Mouse (Mus musculus) intestine, embryonic 16.5 days (tissue): ENCODE measurements around the gene Gm10644. TPM values are rescaled to one million over a fixed set of nuclear protein-coding genes. Genes with fewer than 3 reads are reported as not detected.
"Not testable (repeated sequence)": the region's sequence is repeated elsewhere in the genome, so short reads cannot be mapped to it uniquely, and the experiment has no call there.

Source experiments
- ATAC-seq: fragments of 200-750 bp; cut with Nextera tagmentation; 2 replicates; pipeline ENCODE4 v1.8.0; 2017; ENCODE audit warnings: moderate TSS enrichment, moderate library complexity
- H3K27ac ChIP-seq: fragments of 300-500 bp; sonication (generic); 2 replicates; pipeline ENCODE4 v1.5.1; 2014; ENCODE audit warnings: mild to moderate bottlenecking, low read length
- H3K27me3 ChIP-seq: fragments of 300-500 bp; sonication (generic); replicated peaks from 2 replicates; pipeline ENCODE4 v1.6.1; 2014; ENCODE audit warnings: low read length, control low read depth, mixed read lengths; ENCODE audit not compliant: control insufficient read depth, insufficient read depth
- H3K36me3 ChIP-seq: fragments of 300-500 bp; sonication (generic); 2 replicates; pipeline ENCODE4 v1.6.1; 2014; ENCODE audit warnings: low read length, control low read depth; ENCODE audit not compliant: control insufficient read depth, insufficient read depth
- H3K4me1 ChIP-seq: fragments of 300-500 bp; sonication (generic); 2 replicates; pipeline ENCODE4 v1.6.1; 2014; ENCODE audit warnings: low read length, control low read depth, mixed read lengths; ENCODE audit not compliant: control insufficient read depth, insufficient read depth
- H3K4me2 ChIP-seq: fragments of 300-500 bp; sonication (generic); 2 replicates; pipeline ENCODE4 v1.6.1; 2014; ENCODE audit warnings: low read depth, low read length, control low read depth
- H3K4me3 ChIP-seq: fragments of 300-500 bp; sonication (generic); 2 replicates; pipeline ENCODE4 v1.5.1; 2014; ENCODE audit warnings: mild to moderate bottlenecking, low read length
- H3K9ac ChIP-seq: fragments of 300-500 bp; sonication (generic); 2 replicates; pipeline ENCODE4 v1.6.1; 2014; ENCODE audit warnings: low read depth, low read length
- H3K9me3 ChIP-seq: fragments of 300-500 bp; sonication (generic); 2 replicates; pipeline ENCODE4 v1.6.1; 2016; ENCODE audit warnings: low read length, control low read depth; ENCODE audit not compliant: control insufficient read depth
- WGBS: fragments of 180-500 bp; shearing (Covaris S2); extraction: QIAGEN DNeasy Blood & Tissue Kit; methylation state at CpG from one replicate; pipeline ENCODE4 v1.1.7; 2014; 5-methylcytosine and 5-hydroxymethylcytosine counted together
- polyA plus RNA-seq: library from polyadenylated mRNA; unstranded; fragments of >200 nt; fragmentation: Nextera tagmentation; extraction: Ambion mirVana; gene quantifications from 2 replicates; pipeline ENCODE4 v1.2.1, GENCODE M21; 2015

The Gm10644 gene
- polyA plus RNA-seq, 1 experiment from 2014 or later = 0.39 TPM

DNA sequence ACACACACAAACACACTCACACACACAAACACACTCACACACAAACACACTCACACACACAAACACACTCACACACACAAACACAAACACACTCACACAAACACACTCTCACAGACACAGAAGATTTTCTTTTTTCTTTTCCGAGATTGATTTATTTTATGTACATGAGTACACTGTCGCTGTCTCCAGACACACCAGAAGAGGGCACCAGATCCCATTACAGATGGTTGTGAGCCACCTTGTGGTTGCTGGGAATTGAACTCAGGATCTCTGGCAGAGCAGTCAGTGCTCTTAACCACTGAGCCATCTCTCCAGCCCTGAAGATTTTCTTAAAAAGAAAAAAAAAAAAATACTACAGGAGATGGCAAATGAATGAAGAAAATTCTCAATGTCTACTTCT lies 28.2 kb upstream of the Gm10644 start:
- not testable (repeated sequence) for H3K27me3 ChIP-seq, H3K27ac ChIP-seq, ATAC-seq, H3K4me3 ChIP-seq, H3K9me3 ChIP-seq, H3K4me2 ChIP-seq, H3K9ac ChIP-seq, H3K4me1 ChIP-seq
- H3K36me3 ChIP-seq = peaks cover 25% of the 10 kb centered on the region; the same call in 1 of the 2 replicates
- WGBS = 96% methylated on average over 2 of the region's 2 CpGs

DNA sequence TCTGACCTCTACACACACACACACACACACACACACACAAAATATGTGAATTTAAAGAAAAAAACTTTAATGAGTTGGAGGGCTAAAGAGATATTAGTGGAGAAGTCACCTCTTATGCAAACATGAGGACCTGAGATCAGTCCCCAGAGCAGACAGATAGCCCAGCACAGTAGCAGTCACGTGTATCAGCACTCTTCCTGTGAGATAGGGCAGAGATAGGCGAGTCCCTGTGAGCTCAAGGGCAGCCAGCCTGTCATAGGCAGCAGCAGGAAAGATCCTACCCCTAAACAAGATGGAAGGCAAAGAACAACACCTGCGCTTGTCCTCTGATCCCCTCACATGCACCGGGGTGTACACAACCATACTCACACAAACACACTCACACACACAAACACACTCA lies 27.4 kb upstream of the Gm10644 start:
- Histone ChIP-seq H3K4me3 (no peak overlapping the region), H3K36me3 (peaks cover 25% of the 10 kb centered on the region; the same call in 1 of the 2 replicates), H3K9me3 (no peaks in the 10 kb centered on the region), H3K4me2 (no peak overlapping the region), H3K4me1 (peaks cover 4% of the 10 kb centered on the region), H3K27ac (no peak overlapping the region), H3K27me3 (no peaks in the 10 kb centered on the region), H3K9ac (no peak overlapping the region)
- no peak for ATAC-seq
- 82% methylated on average over 4 of the region's 4 CpGs for WGBS

DNA sequence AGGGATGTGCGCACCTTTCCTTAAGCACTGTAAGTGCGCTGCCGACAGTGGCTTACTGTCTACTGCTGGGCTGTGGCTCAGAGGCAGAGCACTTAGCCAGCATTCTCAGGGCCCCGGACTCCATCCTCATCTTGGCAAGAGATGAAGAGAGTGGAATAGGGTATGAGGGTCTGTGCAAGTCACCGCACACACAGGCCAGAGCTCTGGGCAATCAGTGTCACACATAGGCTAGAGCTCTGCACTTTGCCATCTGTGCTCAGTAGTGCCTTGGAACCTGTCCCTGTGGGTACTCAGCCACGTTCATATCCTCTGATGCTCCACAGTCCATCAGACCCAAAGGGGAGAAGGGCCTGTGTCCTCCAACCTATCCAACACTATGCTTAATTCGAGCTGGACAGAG lies 26.5 kb upstream of the Gm10644 start:
- Histone ChIP-seq H3K36me3 (peaks cover 19% of the 10 kb centered on the region; the same call in 1 of the 2 replicates), H3K4me1 (peaks cover 12% of the 10 kb centered on the region)
- 97% methylated on average over 7 of the region's 7 CpGs for WGBS

DNA sequence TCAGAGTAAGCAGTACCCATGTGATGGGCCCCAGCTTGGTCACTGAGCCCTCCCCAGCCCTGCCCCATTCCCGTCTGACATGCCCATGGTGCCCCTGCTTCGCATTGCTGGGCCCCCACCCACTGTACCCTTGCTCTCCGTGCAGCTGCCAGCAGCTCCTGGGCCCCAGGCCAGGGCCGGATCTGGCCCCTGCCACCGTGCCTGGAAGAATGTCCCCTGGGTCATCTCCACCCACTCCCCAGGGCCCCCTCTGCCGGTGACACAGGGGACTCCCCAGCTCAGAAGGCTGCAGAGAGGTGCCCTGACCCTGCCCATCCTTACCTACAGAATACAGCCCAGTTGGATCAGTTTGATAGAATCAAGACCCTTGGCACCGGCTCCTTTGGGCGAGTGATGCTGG lies 25.8 kb upstream of the Gm10644 start:
- Histone ChIP-seq H3K36me3 (peaks cover 14% of the 10 kb centered on the region; the same call in 1 of the 2 replicates), H3K9ac (no peak overlapping the region), H3K27ac (no peak overlapping the region), H3K4me3 (no peak overlapping the region), H3K4me1 (peaks cover 12% of the 10 kb centered on the region), H3K4me2 (no peak overlapping the region), H3K9me3 (no peaks in the 10 kb centered on the region), H3K27me3 (no peaks in the 10 kb centered on the region)
- ATAC-seq = no peak
- WGBS = 80% methylated on average over 8 of the region's 8 CpGs

More for the DNA sequence above, 26.5 kb upstream of the Gm10644 start:
- H3K27me3 ChIP-seq = no peaks in the 10 kb centered on the region
- H3K9ac ChIP-seq = no peak overlapping the region
- no peak for ATAC-seq
- H3K4me2 ChIP-seq = no peak overlapping the region
- no peak overlapping the region for H3K4me3 ChIP-seq
- no peak overlapping the region for H3K27ac ChIP-seq
- H3K9me3 ChIP-seq = no peaks in the 10 kb centered on the region

DNA sequence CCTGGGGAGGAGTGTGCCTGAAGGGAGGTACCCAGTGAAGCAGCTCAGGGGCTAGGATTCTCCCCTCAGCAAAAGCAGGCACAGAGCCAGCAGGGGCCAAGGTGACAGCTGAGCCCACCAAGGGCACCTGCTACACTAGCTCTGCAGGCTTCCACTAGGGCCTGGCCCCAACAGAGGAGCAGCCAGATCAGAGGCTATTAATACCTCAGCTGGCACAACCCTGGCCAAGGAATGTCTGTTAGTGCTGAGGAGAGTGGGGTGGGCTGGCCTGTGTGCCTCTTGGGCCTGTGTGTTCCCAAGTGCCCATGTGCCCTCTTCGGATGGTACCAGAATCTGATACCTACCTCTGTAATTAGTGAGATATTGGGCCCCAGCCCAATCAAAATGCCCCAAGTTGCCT lies 25.2 kb upstream of the Gm10644 start:
- peaks cover 14% of the 10 kb centered on the region; the same call in 1 of the 2 replicates for H3K36me3 ChIP-seq
- H3K4me2 ChIP-seq = no peak overlapping the region
- H3K4me1 ChIP-seq = peaks cover 12% of the 10 kb centered on the region
- H3K9ac ChIP-seq = no peak overlapping the region
- no peak overlapping the region for H3K27ac ChIP-seq
- H3K27me3 ChIP-seq = no peaks in the 10 kb centered on the region
- 88% methylated on average over 1 of the region's 1 CpGs for WGBS
- H3K9me3 ChIP-seq = no peaks in the 10 kb centered on the region
- no peak for ATAC-seq
- H3K4me3 ChIP-seq = no peak overlapping the region

DNA sequence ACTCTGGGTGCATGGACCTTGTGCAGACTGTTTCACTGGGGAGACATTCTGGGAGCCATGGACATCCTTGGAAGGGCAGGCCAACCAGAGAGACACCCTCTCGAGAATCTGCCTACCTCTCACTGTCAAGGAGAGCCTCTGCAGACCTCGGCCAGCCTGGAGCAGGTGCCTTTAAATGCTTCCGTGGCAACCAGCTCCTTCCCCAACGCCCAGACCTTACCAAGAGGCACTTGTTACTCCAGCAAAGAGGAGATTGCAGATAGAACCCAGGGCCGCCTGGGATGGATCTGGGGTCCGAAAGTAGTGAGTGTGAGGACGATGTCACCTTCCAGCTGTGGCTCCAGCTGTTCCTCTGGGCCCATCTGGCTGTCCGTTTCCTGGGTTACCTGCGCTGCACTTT lies 23.2 kb upstream of the Gm10644 start:
- 62% methylated on average over 9 of the region's 9 CpGs for WGBS
- Histone ChIP-seq H3K27me3 (no peaks in the 10 kb centered on the region), H3K27ac (0 out of 2 replicates have a peak overlapping the region, but pooled peaks have one; percentile 1), H3K4me2 (no peak overlapping the region), H3K4me1 (peaks cover 26% of the 10 kb centered on the region), H3K9ac (no peak overlapping the region; the same call in 1 of the 2 replicates), H3K9me3 (no peaks in the 10 kb centered on the region), H3K4me3 (no peak overlapping the region), H3K36me3 (peaks cover 14% of the 10 kb centered on the region; the same call in 1 of the 2 replicates)
- no peak for ATAC-seq

DNA sequence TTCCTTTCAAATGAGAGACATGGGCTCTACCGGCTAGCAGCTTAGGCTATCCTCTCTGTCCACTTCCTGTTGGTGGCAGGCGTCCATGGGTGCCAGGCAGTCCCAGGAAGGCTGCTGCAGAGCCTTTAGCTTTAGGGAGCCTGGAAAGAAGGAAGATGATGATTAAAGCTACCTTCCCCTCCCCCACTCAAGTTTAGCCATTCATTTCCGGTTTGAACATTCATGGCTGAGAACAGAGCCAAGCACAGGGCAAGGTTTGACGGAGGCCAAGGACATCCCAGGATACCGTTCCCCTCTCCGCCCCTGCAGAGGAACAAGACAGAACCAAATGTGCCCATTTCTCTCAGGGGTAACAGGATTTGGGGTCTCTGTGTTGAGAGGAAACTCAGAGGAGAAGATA lies 22.6 kb upstream of the Gm10644 start:
- 50% methylated on average over 6 of the region's 6 CpGs for WGBS

DNA sequence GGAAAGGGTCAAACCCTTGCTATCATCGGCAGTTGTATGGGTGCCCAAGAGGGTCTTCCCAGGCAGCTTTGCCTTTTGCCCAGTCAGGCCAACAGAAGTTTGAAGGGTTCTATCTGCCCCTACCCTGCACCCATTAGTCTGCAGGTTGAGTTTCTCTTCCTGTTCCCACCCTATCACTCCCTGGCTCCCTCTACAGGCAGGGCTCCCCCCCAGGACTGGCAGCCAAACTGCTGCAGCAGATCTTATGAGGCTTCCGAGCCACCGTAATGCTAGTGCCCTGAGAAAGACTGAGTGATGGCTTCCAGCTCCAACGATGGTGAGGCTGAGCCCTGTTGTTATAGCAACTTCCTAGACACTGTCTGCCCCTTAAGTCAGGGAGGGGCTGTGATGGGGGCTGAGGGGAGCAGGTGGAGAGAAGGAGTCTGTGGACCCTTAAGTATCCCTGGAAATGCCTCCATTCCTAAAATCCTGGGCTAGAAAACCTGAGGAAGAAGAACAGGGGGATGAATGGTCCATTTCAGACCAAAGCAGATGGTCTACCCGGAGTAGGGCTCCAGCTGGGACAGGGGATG lies 21.9 kb upstream of the Gm10644 start:
- H3K9ac ChIP-seq = no peak overlapping the region
- no peak overlapping the region for H3K4me2 ChIP-seq
- H3K27ac ChIP-seq = no peak overlapping the region
- ATAC-seq = no peak
- 82% methylated on average over 5 of the region's 5 CpGs for WGBS
- H3K4me3 ChIP-seq = no peak overlapping the region
- H3K27me3 ChIP-seq = no peaks in the 10 kb centered on the region
- H3K9me3 ChIP-seq = no peaks in the 10 kb centered on the region
- H3K4me1 ChIP-seq = peaks cover 26% of the 10 kb centered on the region
- peaks cover 10% of the 10 kb centered on the region; the same call in 1 of the 2 replicates for H3K36me3 ChIP-seq

More for the DNA sequence above, 22.6 kb upstream of the Gm10644 start:
- H3K9me3 ChIP-seq = no peaks in the 10 kb centered on the region
- peaks cover 26% of the 10 kb centered on the region for H3K4me1 ChIP-seq
- ATAC-seq = no peak
- no peak overlapping the region for H3K4me3 ChIP-seq
- 0 out of 2 replicates have a peak overlapping the region, but pooled peaks have one; percentile 1 for H3K27ac ChIP-seq
- H3K36me3 ChIP-seq = peaks cover 13% of the 10 kb centered on the region; the same call in 1 of the 2 replicates
- no peak overlapping the region for H3K4me2 ChIP-seq
- no peak overlapping the region; the same call in none of the 2 replicates for H3K9ac ChIP-seq
- no peaks in the 10 kb centered on the region for H3K27me3 ChIP-seq

DNA sequence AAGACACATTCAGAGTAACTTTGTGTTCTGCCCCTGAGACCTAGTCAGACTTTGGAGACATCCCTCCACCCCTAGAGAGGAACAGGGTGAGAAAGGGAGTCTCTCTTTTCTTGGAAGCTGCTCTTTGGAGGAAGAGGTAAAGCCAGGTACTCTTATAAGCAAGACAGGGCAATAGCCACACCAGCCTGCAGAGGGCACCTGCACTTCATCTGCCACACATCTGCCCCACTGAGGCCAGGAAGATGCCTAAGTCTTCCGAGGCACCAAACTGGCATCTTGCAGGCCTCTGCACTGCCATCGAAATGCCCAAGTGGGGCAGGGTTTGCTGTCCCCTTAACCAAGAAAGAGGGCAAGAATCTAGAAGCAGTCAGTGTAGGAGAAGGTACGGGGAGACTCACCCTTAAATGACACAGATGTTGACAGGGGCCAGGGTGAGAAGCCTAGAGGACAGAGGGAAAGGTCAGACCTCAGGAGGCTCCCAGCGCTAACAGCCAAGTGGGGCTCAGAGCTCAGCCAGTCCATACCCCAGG lies 21.2 kb upstream of the Gm10644 start:
- Histone ChIP-seq H3K27me3 (no peaks in the 10 kb centered on the region), H3K4me1 (peaks cover 26% of the 10 kb centered on the region), H3K4me3 (no peak overlapping the region), H3K9me3 (no peaks in the 10 kb centered on the region), H3K36me3 (peaks cover 3% of the 10 kb centered on the region; the same call in 1 of the 2 replicates), H3K27ac (no peak overlapping the region), H3K4me2 (no peak overlapping the region), H3K9ac (no peak overlapping the region)
- 86% methylated on average over 4 of the region's 4 CpGs for WGBS
- ATAC-seq = no peak
